Mouse (Mus musculus) cerebellum, adult 2 months (tissue): ENCODE data around the gene Plekha8.

Experiments used
- CTCF ChIP-seq: fragments of 200-500 bp; IDR thresholded peaks from 2 replicates; pipeline ENCODE4 v1.5.1; 2011; ENCODE audit warnings: low read depth, mild to moderate bottlenecking, control low read depth, low read length, moderate library complexity, borderline replicate concordance; ENCODE audit not compliant: insufficient read depth
- POLR2A ChIP-seq: fragments of 200-500 bp; IDR thresholded peaks from 2 replicates; pipeline ENCODE4 v1.6.1; 2011; ENCODE audit warnings: low read length, control low read depth, borderline replicate concordance; ENCODE audit not compliant: insufficient read depth

DNA sequence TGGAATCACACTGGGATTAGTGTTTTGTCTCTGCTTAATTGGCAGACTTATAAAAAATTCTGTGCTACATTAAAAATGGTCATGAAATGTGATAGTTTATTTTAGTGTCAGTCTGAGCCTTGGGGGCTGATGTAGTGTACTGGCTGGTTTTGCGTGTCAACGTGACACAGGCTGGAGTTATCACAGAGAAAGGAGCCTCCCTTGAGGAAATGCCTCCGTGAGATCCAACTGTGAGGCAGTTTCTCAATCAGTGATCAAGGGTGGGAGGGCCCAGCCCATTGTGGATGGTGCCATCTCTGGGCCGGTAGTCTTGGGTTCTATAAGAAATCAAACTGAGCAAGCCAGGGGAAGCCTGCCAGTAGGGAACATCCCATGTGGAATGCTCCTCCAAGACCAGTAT, 11.3 kb downstream of the Plekha8 start:
- TF ChIP-seq POLR2A (no peak), CTCF (no peak)
